ENCODE assay signal across 24 mouse cellular contexts in genomic region chr10:97466818-97467217, GRCm38 (mm10). TPM values are rescaled to one million over a fixed set of nuclear protein-coding genes. Genes with fewer than 3 reads are reported as not detected.
"Had no signal": no experiment of that assay in that cellular context is flagged by ENCODE, and none has a peak within 500 bp of the region (broad histone marks: within the 10 kb centered on the region; RNA-seq: fewer than 3 reads in every experiment).

No protein-coding gene starts in this region.

- H3K27ac ChIP-seq: kidney, embryonic 15.5 days; limb, embryonic 10.5 days; limb, embryonic 13.5 days; liver, embryonic 12.5 days; liver, embryonic 15.5 days; lung, embryonic 15.5 days; neural tube, embryonic 12.5 days; neural tube, embryonic 15.5 days; stomach, postnatal 0 days had no signal

- DNase-seq: kidney, postnatal 14 days; kidney, postnatal 4 days; liver; lung, adult 18-20 months; lung, postnatal 10 days; lung, postnatal 36 days; midbrain, embryonic 14.5 days; right cerebral cortex, adult 18-20 months; right cerebral cortex, postnatal 14 days; right cerebral cortex, postnatal 4 days; thymus, adult 2 months; thymus, postnatal 14 days; thymus, postnatal 4 days had no signal

- H3K9ac ChIP-seq: kidney, embryonic 15.5 days; limb, embryonic 13.5 days; liver, embryonic 12.5 days; liver, embryonic 15.5 days; lung, embryonic 15.5 days; neural tube, embryonic 12.5 days; neural tube, embryonic 15.5 days had no signal

- H3K4me1 ChIP-seq: limb, embryonic 10.5 days; liver, embryonic 12.5 days; liver, embryonic 15.5 days; neural tube, embryonic 12.5 days; neural tube, embryonic 15.5 days had no signal

- H3K36me3 ChIP-seq: kidney, embryonic 15.5 days; limb, embryonic 10.5 days; limb, embryonic 13.5 days; liver, embryonic 12.5 days; liver, embryonic 15.5 days; lung, embryonic 15.5 days; neural tube, embryonic 12.5 days; neural tube, embryonic 15.5 days had no signal

- H3K27me3 ChIP-seq: kidney, embryonic 15.5 days; limb, embryonic 13.5 days; liver, embryonic 12.5 days; liver, embryonic 15.5 days; lung, embryonic 15.5 days; neural tube, embryonic 12.5 days; neural tube, embryonic 15.5 days had no signal

- H3K9me3 ChIP-seq: kidney, embryonic 15.5 days; limb, embryonic 10.5 days; limb, embryonic 13.5 days; liver, embryonic 12.5 days; liver, embryonic 15.5 days; lung, embryonic 15.5 days; neural tube, embryonic 12.5 days; neural tube, embryonic 15.5 days had no signal

- ATAC-seq: liver, embryonic 12.5 days had no signal

- H3K4me2 ChIP-seq: kidney, embryonic 15.5 days; limb, embryonic 13.5 days; liver, embryonic 12.5 days; liver, embryonic 15.5 days; lung, embryonic 15.5 days; midbrain, embryonic 11.5 days; neural tube, embryonic 12.5 days; neural tube, embryonic 15.5 days had no signal

- H3K4me3 ChIP-seq: kidney, embryonic 15.5 days; limb, embryonic 10.5 days; limb, embryonic 13.5 days; liver, embryonic 12.5 days; liver, embryonic 15.5 days; lung, embryonic 15.5 days; neural tube, embryonic 12.5 days; neural tube, embryonic 15.5 days had no signal

RNA-seq across cellular contexts. Expression of gene Dcn, which starts 12.6 kb away (rescaled TPM):
- total RNA-seq: megakaryocyte-erythroid progenitor cell, adult 5-6 weeks had no signal
